Mouse (Mus musculus) kidney, embryonic 14.5 days (tissue): ENCODE results near the gene Prps1. TPM values are rescaled to one million over a fixed set of nuclear protein-coding genes. Genes with fewer than 3 reads are reported as not detected.

Experiments used
- ATAC-seq: fragments of 200-750 bp; cut with Nextera tagmentation; 2 replicates; pipeline ENCODE4 v1.8.0; 2017; ENCODE audit warnings: moderate number of reproducible peaks, mild to moderate bottlenecking, moderate TSS enrichment, moderate library complexity; ENCODE audit not compliant: low FRiP score, low TSS enrichment
- H3K27ac ChIP-seq: fragments of 300-500 bp; sonication (generic); 2 replicates; pipeline ENCODE4 v1.5.1; 2014; ENCODE audit warnings: low read depth, mild to moderate bottlenecking, low read length, moderate library complexity, mixed read lengths
- H3K27me3 ChIP-seq: fragments of 300-500 bp; sonication (generic); 2 replicates; pipeline ENCODE4 v1.6.1; 2014; ENCODE audit warnings: mild to moderate bottlenecking, low read length; ENCODE audit not compliant: control insufficient read depth, insufficient read depth
- H3K36me3 ChIP-seq: fragments of 300-500 bp; sonication (generic); 2 replicates; pipeline ENCODE4 v1.6.1; 2014; ENCODE audit warnings: low read length, mixed read lengths; ENCODE audit not compliant: control insufficient read depth, insufficient read depth
- H3K4me1 ChIP-seq: fragments of 300-500 bp; sonication (generic); 2 replicates; pipeline ENCODE4 v1.6.1; 2014; ENCODE audit warnings: low read length, mixed read lengths; ENCODE audit not compliant: control insufficient read depth, insufficient read depth
- H3K4me2 ChIP-seq: fragments of 300-500 bp; sonication (generic); replicated peaks from 2 replicates; pipeline ENCODE4 v1.6.1; 2014; ENCODE audit warnings: low read depth, mild to moderate bottlenecking, low read length
- H3K4me3 ChIP-seq: fragments of 300-500 bp; sonication (generic); 2 replicates; pipeline ENCODE4 v1.5.1; 2014; ENCODE audit warnings: mild to moderate bottlenecking, low read length
- H3K9ac ChIP-seq: fragments of 300-500 bp; sonication (generic); 2 replicates; pipeline ENCODE4 v1.6.1; 2014; ENCODE audit warnings: low read depth, mild to moderate bottlenecking, low read length, moderate library complexity
- H3K9me3 ChIP-seq: fragments of 300-500 bp; sonication (generic); 2 replicates; pipeline ENCODE4 v1.6.1; 2016; ENCODE audit warnings: low read length; ENCODE audit not compliant: control insufficient read depth
- WGBS: fragments of 180-500 bp; shearing (Covaris S2); extraction: QIAGEN DNeasy Blood & Tissue Kit; methylation state at CpG from one replicate; pipeline ENCODE4 v1.1.7; 2014; 5-methylcytosine and 5-hydroxymethylcytosine counted together
- polyA plus RNA-seq: library from polyadenylated mRNA; unstranded; fragments of >200 nt; fragmentation: Nextera tagmentation; extraction: Ambion mirVana; gene quantifications from 2 replicates; pipeline ENCODE4 v1.2.1, GENCODE M21; 2014

Gene Prps1
- 47.4 and 58.2 TPM in 2 replicates for polyA plus RNA-seq

GRCm38 (mm10) chrX:140456279-140456731, at the start of gene Prps1:
Prps1 (plus strand) TSS chrX:140456613.
- Histone ChIP-seq H3K4me1 (no peaks in the 10 kb centered on the region), H3K9ac (peak within 1 kb of the TSS; percentile 58; the same call in 1 of the 2 replicates), H3K4me3 (peak within 1 kb of the TSS; percentile 59), H3K9me3 (no peaks in the 10 kb centered on the region), H3K4me2 (peak within 1 kb of the TSS; percentile 53), H3K27me3 (no peaks in the 10 kb centered on the region), H3K36me3 (no peaks in the 10 kb centered on the region), H3K27ac (no peak within 1 kb of the TSS)
- 25% methylated on average over 26 of the region's 26 CpGs for WGBS
- ATAC-seq, result peak; percentile 95

GRCm38 (mm10) chrX:140407593-140407992, 48.8 kb upstream of the Prps1 start:
- no peak overlapping the region for H3K27ac ChIP-seq
- no peak for ATAC-seq
- no peak overlapping the region for H3K4me2 ChIP-seq
- no peak overlapping the region for H3K4me3 ChIP-seq
- no peaks in the 10 kb centered on the region for H3K27me3 ChIP-seq
- H3K36me3 ChIP-seq, result no peaks in the 10 kb centered on the region
- 75% methylated on average over 5 of the region's 5 CpGs for WGBS
- H3K4me1 ChIP-seq, result no peaks in the 10 kb centered on the region
- H3K9me3 ChIP-seq, result no peaks in the 10 kb centered on the region
- no peak overlapping the region for H3K9ac ChIP-seq

GRCm38 (mm10) chrX:140418467-140418866, 37.9 kb upstream of the Prps1 start:
- no peak overlapping the region for H3K4me2 ChIP-seq
- H3K27me3 ChIP-seq, result no peaks in the 10 kb centered on the region; the same call in 1 of the 2 replicates
- no peak overlapping the region for H3K27ac ChIP-seq
- no peak overlapping the region for H3K9ac ChIP-seq
- no peak overlapping the region for H3K4me3 ChIP-seq
- H3K4me1 ChIP-seq, result no peaks in the 10 kb centered on the region
- H3K36me3 ChIP-seq, result no peaks in the 10 kb centered on the region
- no peak for ATAC-seq
- no peaks in the 10 kb centered on the region for H3K9me3 ChIP-seq
- WGBS, result 87% methylated on average over 4 of the region's 4 CpGs

GRCm38 (mm10) chrX:140427124-140427523, 29.3 kb upstream of the Prps1 start:
- 82% methylated on average over 4 of the region's 4 CpGs for WGBS
- H3K27me3 ChIP-seq, result no peaks in the 10 kb centered on the region

GRCm38 (mm10) chrX:140428252-140428651, 28.2 kb upstream of the Prps1 start:
- H3K4me2 ChIP-seq, result no peak overlapping the region
- no peak overlapping the region for H3K9ac ChIP-seq
- H3K9me3 ChIP-seq, result no peaks in the 10 kb centered on the region
- H3K4me3 ChIP-seq, result no peak overlapping the region
- ATAC-seq, result no peak
- no peak overlapping the region for H3K27ac ChIP-seq
- H3K36me3 ChIP-seq, result no peaks in the 10 kb centered on the region
- H3K27me3 ChIP-seq, result no peaks in the 10 kb centered on the region
- WGBS, result 73% methylated on average over 7 of the region's 8 CpGs
- no peaks in the 10 kb centered on the region for H3K4me1 ChIP-seq

More at GRCm38 (mm10) chrX:140427124-140427523, 29.3 kb upstream of the Prps1 start:
- ATAC-seq, result no peak
- H3K4me1 ChIP-seq, result no peaks in the 10 kb centered on the region
- no peak overlapping the region for H3K9ac ChIP-seq
- H3K27ac ChIP-seq, result no peak overlapping the region
- no peak overlapping the region for H3K4me3 ChIP-seq
- no peaks in the 10 kb centered on the region for H3K36me3 ChIP-seq
- no peaks in the 10 kb centered on the region for H3K9me3 ChIP-seq
- no peak overlapping the region for H3K4me2 ChIP-seq

- Histone ChIP-seq H3K9me3 (no peaks in the 10 kb centered on the region), H3K27ac (no peak overlapping the region), H3K36me3 (no peaks in the 10 kb centered on the region), H3K4me2 (no peak overlapping the region), H3K27me3 (no peaks in the 10 kb centered on the region), H3K4me1 (no peaks in the 10 kb centered on the region), H3K4me3 (no peak overlapping the region), H3K9ac (no peak overlapping the region)
- WGBS, result 85% methylated on average over 5 of the region's 5 CpGs
- no peak for ATAC-seq
Measured at GRCm38 (mm10) chrX:140429985-140430384, 26.4 kb upstream of the Prps1 start.

- Histone ChIP-seq H3K36me3 (no peaks in the 10 kb centered on the region), H3K27ac (no peak overlapping the region), H3K9ac (no peak overlapping the region), H3K4me2 (no peak overlapping the region), H3K4me1 (no peaks in the 10 kb centered on the region), H3K4me3 (no peak overlapping the region), H3K27me3 (no peaks in the 10 kb centered on the region), H3K9me3 (no peaks in the 10 kb centered on the region)
- ATAC-seq, result no peak
- WGBS, result 85% methylated on average over 12 of the region's 12 CpGs
Measured at GRCm38 (mm10) chrX:140430506-140430905, 25.9 kb upstream of the Prps1 start.

GRCm38 (mm10) chrX:140431981-140432380, 24.4 kb upstream of the Prps1 start:
- Histone ChIP-seq H3K36me3 (no peaks in the 10 kb centered on the region), H3K4me2 (no peak overlapping the region), H3K4me1 (no peaks in the 10 kb centered on the region), H3K4me3 (no peak overlapping the region), H3K27me3 (no peaks in the 10 kb centered on the region), H3K9ac (no peak overlapping the region), H3K27ac (no peak overlapping the region), H3K9me3 (no peaks in the 10 kb centered on the region)
- 84% methylated on average over 15 of the region's 15 CpGs for WGBS
- ATAC-seq, result no peak

- Histone ChIP-seq H3K27me3 (no peaks in the 10 kb centered on the region), H3K4me2 (no peak overlapping the region), H3K36me3 (no peaks in the 10 kb centered on the region), H3K4me1 (no peaks in the 10 kb centered on the region), H3K9me3 (no peaks in the 10 kb centered on the region), H3K27ac (no peak overlapping the region), H3K9ac (no peak overlapping the region), H3K4me3 (no peak overlapping the region)
- WGBS, result 93% methylated on average over 11 of the region's 11 CpGs
- no peak for ATAC-seq
Measured at GRCm38 (mm10) chrX:140432786-140433185, 23.6 kb upstream of the Prps1 start.
